Mouse (Mus musculus) myocyte (in vitro differentiated cells): Measurements from ENCODE around the gene Exoc5.

Experiments used
- MAX ChIP-seq: IDR thresholded peaks from one replicate; pipeline ENCODE4 v1.6.1; 2011; ENCODE audit warnings: low read depth, mild to moderate bottlenecking, control low read depth
- MYOD1 ChIP-seq, 3 experiments: IDR thresholded peaks; one replicate each; pipeline ENCODE4 v1.6.1; 2011; ENCODE audit warnings: control low read depth in 2 of 3, low read depth in 2 of 3, mild to moderate bottlenecking in 2 of 3, moderate library complexity in 1 of 3; ENCODE audit not compliant: insufficient read length in 2 of 3, control insufficient read depth in 1 of 3
- MYOG ChIP-seq, 3 experiments: IDR thresholded peaks; one replicate each; pipeline ENCODE4 v1.6.1; 2011; ENCODE audit warnings: control low read depth in 2 of 3, low read depth in 2 of 3, mild to moderate bottlenecking in 2 of 3; ENCODE audit not compliant: insufficient read length in 2 of 3, control insufficient read depth in 1 of 3, insufficient read depth in 1 of 3
- POLR2A ChIP-seq: IDR thresholded peaks from one replicate; pipeline ENCODE4 v1.6.1; 2011; ENCODE audit warnings: low read depth, mild to moderate bottlenecking, control low read depth, moderate library complexity; ENCODE audit not compliant: insufficient read length
- TCF12 ChIP-seq: IDR thresholded peaks from one replicate; pipeline ENCODE4 v1.6.1; 2011; ENCODE audit warnings: mild to moderate bottlenecking, control low read depth; ENCODE audit not compliant: poor library complexity, insufficient read depth, severe bottlenecking
- TCF3 ChIP-seq: IDR thresholded peaks from one replicate; pipeline ENCODE4 v1.6.1; 2011; ENCODE audit warnings: low read depth, control low read depth; ENCODE audit not compliant: insufficient read length
- USF1 ChIP-seq: IDR thresholded peaks from one replicate; pipeline ENCODE4 v1.6.1; 2011; ENCODE audit warnings: low read depth, mild to moderate bottlenecking, control low read depth, moderate library complexity

DNA sequence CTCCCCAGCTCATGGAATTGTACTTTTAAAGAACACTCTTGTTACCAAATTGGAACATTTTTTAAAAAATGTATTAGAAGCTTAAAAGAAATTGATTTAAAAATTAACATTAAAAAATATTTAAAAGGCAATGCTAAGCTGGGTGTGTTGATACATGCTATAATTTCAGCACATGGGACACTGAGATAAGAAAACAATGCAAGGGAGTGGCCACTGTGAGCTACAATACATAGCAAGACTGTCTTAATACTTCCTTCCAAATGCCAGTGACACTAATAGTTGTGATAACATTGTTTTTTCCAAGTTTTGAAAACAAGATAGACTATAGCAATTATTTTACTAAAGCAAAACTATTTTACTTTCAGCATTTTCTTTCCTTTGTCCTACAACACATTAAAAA is 17.0 kb downstream of the Exoc5 start:
- TF ChIP-seq MYOD1 (IDR thresholded peaks at IDR 0.05; ENCODE audit: control insufficient read depth in 1 of 3, insufficient read length in 2 of 3, low read depth in 2 of 3) (no peak), MAX (no peak), POLR2A (no peak), TCF3 (no peak), TCF12 (no peak), USF1 (no peak), MYOG (IDR thresholded peaks at IDR 0.05; ENCODE audit: control insufficient read depth in 1 of 3, insufficient read depth in 1 of 3, insufficient read length in 2 of 3, low read depth in 2 of 3) (no peak)
